Mouse (Mus musculus): Measurements from ENCODE around the gene Cpne7. TPM values are rescaled to one million over a fixed set of nuclear protein-coding genes. Genes with fewer than 3 reads are reported as not detected.
"Not testable (repeated sequence)": the region's sequence is repeated elsewhere in the genome, so short reads cannot be mapped to it uniquely, and the experiment has no call there.

Gene Cpne7
- polyA plus RNA-seq, 1 experiment from 2014 or later, result 1.0 TPM

DNA sequence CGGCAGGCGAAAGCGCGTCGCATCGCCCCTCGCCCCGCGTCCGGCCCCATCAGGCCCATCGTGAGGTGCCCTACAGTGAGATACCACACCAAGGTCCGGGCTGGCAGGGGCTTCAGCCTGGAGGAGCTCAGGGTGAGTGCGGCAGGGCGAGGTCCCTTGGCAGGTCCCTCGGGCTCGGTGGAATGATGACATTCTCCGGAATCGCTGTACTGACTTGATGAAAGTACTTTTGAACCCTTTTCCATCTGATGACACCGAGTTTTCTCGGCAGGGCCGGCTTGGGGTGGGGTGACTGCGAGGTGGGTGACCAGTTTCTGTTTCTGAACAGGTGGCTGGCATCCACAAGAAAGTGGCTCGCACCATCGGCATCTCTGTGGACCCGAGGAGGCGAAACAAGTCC lies 14.3 kb upstream of the Cpne7 start:
- Histone ChIP-seq H3K9ac (peak overlapping the region; percentile 91), H3K36me3 (peaks cover 30% of the 10 kb centered on the region), H3K4me2 (peak overlapping the region; percentile 90), H3K27ac (peak overlapping the region; percentile 93), H3K4me1 (peaks cover 24% of the 10 kb centered on the region), H3K4me3 (replicated peaks) (peak overlapping the region; percentile 73)
- H3K9me3 ChIP-seq (replicated peaks); H3K27me3 ChIP-seq: not testable (repeated sequence)
- 0 out of 2 replicates have a peak, but pooled peaks have one; percentile 4 for ATAC-seq (replicated peaks; ENCODE audit: low FRiP score)
- WGBS, result under 1% methylated on average over 26 of the region's 26 CpGs

DNA sequence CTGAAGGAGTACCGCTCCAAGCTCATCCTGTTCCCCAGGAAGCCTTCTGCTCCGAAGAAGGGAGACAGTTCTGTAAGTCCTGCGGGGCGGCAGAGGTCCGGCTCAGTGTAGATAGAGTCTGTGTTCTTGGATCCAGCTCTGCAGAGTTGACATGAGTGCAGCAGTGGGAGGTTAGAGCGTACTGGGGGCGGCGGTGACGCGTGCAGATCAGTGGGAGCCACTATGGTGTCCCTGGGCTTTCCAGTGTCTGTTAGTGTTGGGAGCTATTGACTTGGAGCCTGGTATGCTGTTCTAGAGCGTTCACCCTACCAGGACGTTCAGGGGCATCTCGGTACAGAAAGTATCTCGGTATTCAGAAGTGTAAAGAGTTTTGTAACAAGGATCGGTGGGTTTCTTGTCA lies 13.9 kb upstream of the Cpne7 start:
- Histone ChIP-seq H3K4me2 (peak overlapping the region; percentile 90), H3K4me3 (replicated peaks) (peak overlapping the region; percentile 73), H3K27me3 (no peaks in the 10 kb centered on the region), H3K9ac (peak overlapping the region; percentile 91), H3K27ac (peak overlapping the region; percentile 93), H3K9me3 (replicated peaks) (no peaks in the 10 kb centered on the region), H3K4me1 (peaks cover 23% of the 10 kb centered on the region), H3K36me3 (peaks cover 26% of the 10 kb centered on the region)
- ATAC-seq (replicated peaks; ENCODE audit: low FRiP score), result no peak
- 11% methylated on average over 15 of the region's 15 CpGs for WGBS

DNA sequence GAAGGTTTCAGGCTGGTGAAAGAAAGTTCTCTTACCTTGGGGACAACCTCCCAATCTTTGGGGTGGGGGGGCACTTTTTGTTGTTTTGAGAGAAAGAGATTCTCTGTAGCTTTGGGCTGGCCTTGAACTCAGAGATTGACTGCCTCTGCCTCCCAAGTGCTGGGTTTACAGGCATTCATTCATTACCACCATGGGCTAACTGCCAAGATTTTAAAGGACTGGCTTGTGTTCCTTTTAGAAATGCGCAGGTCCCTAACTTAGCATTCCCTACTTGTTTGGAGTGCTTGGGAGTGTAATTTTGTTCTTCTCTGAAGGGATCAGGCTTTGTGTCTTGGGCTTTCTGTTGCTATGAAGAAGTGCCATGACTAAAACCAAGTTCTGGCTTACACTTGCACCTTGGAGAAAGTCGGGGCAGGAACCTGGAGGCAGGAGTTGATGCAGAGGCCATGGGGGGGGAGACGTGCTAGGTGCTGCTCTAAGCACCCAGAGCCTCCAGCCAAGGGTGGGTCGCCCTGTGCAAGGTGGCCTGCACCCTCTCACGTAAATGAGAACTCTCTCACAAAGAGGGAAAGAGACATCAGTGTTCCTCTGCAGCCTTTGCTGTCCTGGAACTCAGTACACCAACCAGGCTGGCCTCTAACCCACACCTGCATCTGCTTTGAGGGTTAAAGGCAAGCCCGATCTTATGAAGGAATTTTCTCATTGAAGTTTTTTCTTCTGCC lies 13.0 kb upstream of the Cpne7 start:
- no peaks in the 10 kb centered on the region for H3K9me3 ChIP-seq (replicated peaks)
- no peak for ATAC-seq (replicated peaks; ENCODE audit: low FRiP score)
- H3K27me3 ChIP-seq, result no peaks in the 10 kb centered on the region
- H3K36me3 ChIP-seq, result peaks cover 26% of the 10 kb centered on the region
- peaks cover 23% of the 10 kb centered on the region for H3K4me1 ChIP-seq
- peak overlapping the region; percentile 73 for H3K4me3 ChIP-seq (replicated peaks)
- H3K9ac ChIP-seq, result peak overlapping the region; percentile 91
- WGBS, result 85% methylated on average over 6 of the region's 6 CpGs
- peak overlapping the region; percentile 93; the same call in 1 of the 2 replicates for H3K27ac ChIP-seq
- peak overlapping the region; percentile 90 for H3K4me2 ChIP-seq

GRCm38 (mm10) chr8:123105553-123106326 lies 11.4 kb upstream of the Cpne7 start:
- Histone ChIP-seq H3K9me3 (replicated peaks) (no peaks in the 10 kb centered on the region), H3K4me1 (peaks cover 26% of the 10 kb centered on the region), H3K27me3 (no peaks in the 10 kb centered on the region), H3K27ac (no peak overlapping the region), H3K9ac (no peak overlapping the region), H3K36me3 (peaks cover 26% of the 10 kb centered on the region), H3K4me3 (replicated peaks) (no peak overlapping the region), H3K4me2 (no peak overlapping the region)
- 69% methylated on average over 5 of the region's 5 CpGs for WGBS
- ATAC-seq (replicated peaks; ENCODE audit: low FRiP score), result no peak

GRCm38 (mm10) chr8:123106531-123106930 lies 10.6 kb upstream of the Cpne7 start:
- Histone ChIP-seq H3K4me2 (no peak overlapping the region), H3K4me1 (peaks cover 23% of the 10 kb centered on the region), H3K4me3 (replicated peaks) (no peak overlapping the region), H3K36me3 (peaks cover 26% of the 10 kb centered on the region), H3K9ac (no peak overlapping the region), H3K27me3 (0 out of 2 replicates have a peak, but pooled peaks cover under 1% of the 10 kb centered on the region), H3K9me3 (replicated peaks) (no peaks in the 10 kb centered on the region), H3K27ac (no peak overlapping the region)
- ATAC-seq (replicated peaks; ENCODE audit: low FRiP score), result no peak
- WGBS, result 52% methylated on average over 2 of the region's 2 CpGs

- Histone ChIP-seq H3K27ac (no peak overlapping the region), H3K4me1 (peaks cover 20% of the 10 kb centered on the region), H3K4me3 (replicated peaks) (no peak overlapping the region), H3K9ac (no peak overlapping the region), H3K4me2 (no peak overlapping the region), H3K36me3 (peaks cover 26% of the 10 kb centered on the region), H3K9me3 (replicated peaks) (no peaks in the 10 kb centered on the region), H3K27me3 (0 out of 2 replicates have a peak, but pooled peaks cover 2% of the 10 kb centered on the region)
- ATAC-seq (replicated peaks; ENCODE audit: low FRiP score), result no peak
- WGBS, result 72% methylated on average over 1 of the region's 1 CpGs
Observed at GRCm38 (mm10) chr8:123108010-123108409, 9.2 kb upstream of the Cpne7 start.

DNA sequence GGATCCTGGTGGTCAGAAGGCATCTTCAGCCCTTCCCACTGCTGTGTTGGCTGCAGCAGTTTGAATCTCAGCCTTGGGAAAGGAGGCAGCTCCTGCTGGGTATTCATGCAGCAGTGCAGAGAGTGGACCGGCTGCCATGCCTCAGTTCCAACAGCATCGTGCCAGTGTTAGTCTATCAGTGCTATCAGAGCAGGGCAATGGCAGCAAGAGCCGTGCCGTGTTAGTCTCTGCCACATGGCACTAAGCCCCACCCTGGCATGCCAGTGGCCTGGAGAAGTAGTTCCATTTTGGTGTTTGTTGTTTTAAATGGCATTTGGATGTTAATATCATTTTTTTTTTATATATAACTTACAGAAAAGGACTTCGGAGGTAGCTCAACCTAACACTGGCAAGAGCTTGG lies 8.2 kb upstream of the Cpne7 start:
- no peak overlapping the region for H3K4me3 ChIP-seq (replicated peaks)
- H3K27ac ChIP-seq, result no peak overlapping the region
- H3K9ac ChIP-seq, result no peak overlapping the region
- 91% methylated on average over 5 of the region's 5 CpGs for WGBS
- ATAC-seq (replicated peaks; ENCODE audit: low FRiP score), result no peak
- peaks cover 18% of the 10 kb centered on the region for H3K36me3 ChIP-seq
- no peak overlapping the region for H3K4me2 ChIP-seq
- H3K4me1 ChIP-seq, result peaks cover 12% of the 10 kb centered on the region
- no peaks in the 10 kb centered on the region for H3K9me3 ChIP-seq (replicated peaks)
- 0 out of 2 replicates have a peak, but pooled peaks cover 2% of the 10 kb centered on the region for H3K27me3 ChIP-seq

GRCm38 (mm10) chr8:123110649-123111048 lies 6.5 kb upstream of the Cpne7 start:
- ATAC-seq (replicated peaks; ENCODE audit: low FRiP score), result peak; percentile 74
- H3K4me1 ChIP-seq, result peaks cover 9% of the 10 kb centered on the region
- H3K4me3 ChIP-seq (replicated peaks), result no peak overlapping the region
- no peak overlapping the region for H3K27ac ChIP-seq
- H3K4me2 ChIP-seq, result no peak overlapping the region
- peaks cover 4% of the 10 kb centered on the region for H3K27me3 ChIP-seq
- no peak overlapping the region for H3K9ac ChIP-seq
- WGBS, result 13% methylated on average over 4 of the region's 4 CpGs
- peaks cover 1% of the 10 kb centered on the region; the same call in 1 of the 2 replicates for H3K36me3 ChIP-seq
- no peaks in the 10 kb centered on the region for H3K9me3 ChIP-seq (replicated peaks)

DNA sequence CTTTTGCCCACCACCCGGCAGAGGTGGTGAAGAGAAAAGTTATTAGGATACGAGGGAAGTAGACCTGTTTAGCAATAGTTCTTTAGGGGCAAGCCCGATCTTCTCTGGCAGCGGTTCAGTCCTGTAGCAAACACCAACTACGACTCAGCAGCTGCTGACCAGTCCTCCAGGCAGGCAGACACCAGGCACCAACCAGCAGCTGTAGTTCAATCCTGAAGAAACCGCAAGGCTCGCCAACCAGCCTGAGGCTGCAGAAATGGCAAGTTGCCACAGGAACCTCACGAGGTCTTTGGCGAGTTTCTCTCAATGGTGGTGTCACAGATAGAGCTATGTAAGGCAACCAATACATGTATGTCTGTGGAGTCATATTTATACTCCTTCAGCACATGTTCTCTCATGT lies 4.3 kb upstream of the Cpne7 start:
- ATAC-seq (replicated peaks; ENCODE audit: low FRiP score), result no peak
- H3K9me3 ChIP-seq (replicated peaks), result no peaks in the 10 kb centered on the region
- 82% methylated on average over 9 of the region's 9 CpGs for WGBS

GRCm38 (mm10) chr8:123113908-123114469 lies 3.2 kb upstream of the Cpne7 start:
- Histone ChIP-seq H3K9me3 (replicated peaks) (no peaks in the 10 kb centered on the region), H3K4me3 (replicated peaks) (no peak overlapping the region), H3K27ac (0 out of 2 replicates have a peak overlapping the region, but pooled peaks have one; percentile 39), H3K9ac (no peak overlapping the region), H3K36me3 (no peaks in the 10 kb centered on the region), H3K4me1 (peaks cover 30% of the 10 kb centered on the region), H3K27me3 (peaks cover 37% of the 10 kb centered on the region), H3K4me2 (no peak overlapping the region)
- 32% methylated on average over 2 of the region's 2 CpGs for WGBS
- ATAC-seq (replicated peaks; ENCODE audit: low FRiP score), result no peak

More for the DNA sequence above, 4.3 kb upstream of the Cpne7 start:
- H3K27me3 ChIP-seq, result peaks cover 27% of the 10 kb centered on the region
- no peak overlapping the region for H3K4me3 ChIP-seq (replicated peaks)
- no peak overlapping the region for H3K9ac ChIP-seq
- H3K27ac ChIP-seq, result no peak overlapping the region
- no peak overlapping the region for H3K4me2 ChIP-seq
- peaks cover 27% of the 10 kb centered on the region for H3K4me1 ChIP-seq
- H3K36me3 ChIP-seq, result no peaks in the 10 kb centered on the region

GRCm38 (mm10) chr8:123114644-123115043 lies 2.5 kb upstream of the Cpne7 start:
- H3K36me3 ChIP-seq, result no peaks in the 10 kb centered on the region
- no peak overlapping the region for H3K27ac ChIP-seq
- WGBS, result 47% methylated on average over 3 of the region's 3 CpGs
- H3K9me3 ChIP-seq (replicated peaks), result no peaks in the 10 kb centered on the region
- no peak overlapping the region for H3K9ac ChIP-seq
- H3K4me2 ChIP-seq, result no peak overlapping the region
- no peak overlapping the region for H3K4me3 ChIP-seq (replicated peaks)
- no peak for ATAC-seq (replicated peaks; ENCODE audit: low FRiP score)
- H3K27me3 ChIP-seq, result peaks cover 44% of the 10 kb centered on the region
- peaks cover 30% of the 10 kb centered on the region for H3K4me1 ChIP-seq

- Histone ChIP-seq H3K27ac (no peak overlapping the region), H3K9ac (0 out of 2 replicates have a peak overlapping the region, but pooled peaks have one; percentile 39), H3K4me1 (peaks cover 32% of the 10 kb centered on the region), H3K4me3 (replicated peaks) (peak overlapping the region; percentile 53), H3K27me3 (peaks cover 50% of the 10 kb centered on the region), H3K36me3 (no peaks in the 10 kb centered on the region), H3K4me2 (peak overlapping the region; percentile 94), H3K9me3 (replicated peaks) (no peaks in the 10 kb centered on the region)
- no peak for ATAC-seq (replicated peaks; ENCODE audit: low FRiP score)
- WGBS, result 2% methylated on average over 17 of the region's 17 CpGs
Observed at GRCm38 (mm10) chr8:123117744-123118143, 570 bp downstream of the Cpne7 start.

All from kidney, embryonic 15.5 days (tissue).